Mouse (Mus musculus) heart, embryonic 14.5 days (tissue): ENCODE data around the gene Gm47955. TPM values are rescaled to one million over a fixed set of nuclear protein-coding genes. Genes with fewer than 3 reads are reported as not detected.
"Not testable (repeated sequence)": the region's sequence is repeated elsewhere in the genome, so short reads cannot be mapped to it uniquely, and the experiment has no call there.

Experiments used
- ATAC-seq: fragments of 200-750 bp; cut with Nextera tagmentation; 2 replicates; pipeline ENCODE4 v1.8.0; 2017; ENCODE audit warnings: low read depth, moderate TSS enrichment; ENCODE audit not compliant: insufficient number of reproducible peaks, insufficient read depth, low FRiP score
- H3K27ac ChIP-seq, 2 experiments: fragments of 200-500 bp in 1 of 2; fragments of 300-500 bp in 1 of 2; sonication (generic) in 1 of 2; replicated peaks in 1 of 2; 2 replicates each; pipeline ENCODE4 v1.5.1; 2012 to 2014; ENCODE audit warnings: low read depth in 2 of 2, low read length in 2 of 2, control low read depth in 1 of 2, mild to moderate bottlenecking in 1 of 2, mixed read lengths in 1 of 2; ENCODE audit not compliant: control insufficient read depth in 1 of 2, insufficient read depth in 1 of 2
- H3K27me3 ChIP-seq: fragments of 300-500 bp; sonication (generic); 2 replicates; pipeline ENCODE4 v1.6.1; 2014; ENCODE audit warnings: mild to moderate bottlenecking, low read length, control low read depth; ENCODE audit not compliant: control insufficient read depth, insufficient read depth
- H3K36me3 ChIP-seq: fragments of 300-500 bp; sonication (generic); 2 replicates; pipeline ENCODE4 v1.6.1; 2014; ENCODE audit warnings: mild to moderate bottlenecking, control low read depth, low read length, mixed read lengths; ENCODE audit not compliant: control insufficient read depth, insufficient read depth
- H3K4me1 ChIP-seq, 2 experiments: fragments of 200-500 bp in 1 of 2; fragments of 300-500 bp in 1 of 2; sonication (generic) in 1 of 2; 2 replicates each; pipeline ENCODE4 v1.6.1; 2012 to 2014; ENCODE audit warnings: low read length in 2 of 2, control low read depth in 1 of 2, mixed read lengths in 1 of 2; ENCODE audit not compliant: control insufficient read depth in 2 of 2, insufficient read depth in 2 of 2
- H3K4me2 ChIP-seq: fragments of 300-500 bp; sonication (generic); 2 replicates; pipeline ENCODE4 v1.6.1; 2014; ENCODE audit warnings: mild to moderate bottlenecking, low read length
- H3K4me3 ChIP-seq, 2 experiments: fragments of 200-500 bp in 1 of 2; fragments of 300-500 bp in 1 of 2; sonication (generic) in 1 of 2; 2 replicates each; pipeline ENCODE4 v1.5.1; 2012 to 2014; ENCODE audit warnings: low read length in 2 of 2, mild to moderate bottlenecking in 2 of 2, control low read depth in 1 of 2, low read depth in 1 of 2, moderate library complexity in 1 of 2; ENCODE audit not compliant: control insufficient read depth in 1 of 2, insufficient read depth in 1 of 2
- H3K9ac ChIP-seq: fragments of 300-500 bp; sonication (generic); 2 replicates; pipeline ENCODE4 v1.6.1; 2014; ENCODE audit warnings: mild to moderate bottlenecking, low read length
- H3K9me3 ChIP-seq: fragments of 300-500 bp; sonication (generic); 2 replicates; pipeline ENCODE4 v1.6.1; 2016; ENCODE audit warnings: low read length, control low read depth; ENCODE audit not compliant: control insufficient read depth
- WGBS: fragments of 180-500 bp; shearing (Covaris S2); extraction: QIAGEN DNeasy Blood & Tissue Kit; methylation state at CpG from one replicate; pipeline ENCODE4 v1.1.7; 2014; 5-methylcytosine and 5-hydroxymethylcytosine counted together
- polyA plus RNA-seq: library from polyadenylated mRNA; unstranded; fragments of >200 nt; fragmentation: Nextera tagmentation; extraction: Ambion mirVana; gene quantifications from 2 replicates; pipeline ENCODE4 v1.2.1, GENCODE M21; 2014

Gm47955 gene
- polyA plus RNA-seq, 1 experiment from 2014 or later, result not detected

DNA sequence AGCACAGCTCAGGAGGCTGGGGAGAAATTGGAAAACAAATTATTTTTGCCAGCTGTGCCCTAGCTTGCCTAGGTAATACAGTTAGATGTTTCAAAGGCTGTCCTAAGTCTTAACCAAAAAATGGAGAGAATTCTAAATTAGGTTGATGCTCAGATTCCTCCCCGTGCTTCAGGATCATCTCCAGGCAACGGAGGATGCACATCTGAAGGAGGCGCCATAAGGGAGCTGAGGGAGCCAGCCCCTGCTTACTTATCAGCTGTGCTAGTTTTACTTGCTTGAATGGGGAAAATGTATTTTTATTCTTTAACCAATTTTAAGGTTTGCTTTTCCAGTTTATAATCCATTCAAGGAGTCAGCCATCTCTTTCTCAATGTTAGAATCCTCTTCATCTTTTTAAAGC lies 33.9 kb downstream of the Gm47955 start:
- Histone ChIP-seq H3K27ac (no peak overlapping the region), H3K9me3 (no peaks in the 10 kb centered on the region), H3K36me3 (no peaks in the 10 kb centered on the region), H3K4me2 (no peak overlapping the region), H3K4me1 (peaks cover 0 to 7% of the 10 kb centered on the region in 2 experiments; a peak in 2 of 4 replicates), H3K9ac (no peak overlapping the region), H3K4me3 (no peak overlapping the region), H3K27me3 (no peaks in the 10 kb centered on the region)
- no peak for ATAC-seq
- WGBS, result 86% methylated on average over 3 of the region's 3 CpGs

DNA sequence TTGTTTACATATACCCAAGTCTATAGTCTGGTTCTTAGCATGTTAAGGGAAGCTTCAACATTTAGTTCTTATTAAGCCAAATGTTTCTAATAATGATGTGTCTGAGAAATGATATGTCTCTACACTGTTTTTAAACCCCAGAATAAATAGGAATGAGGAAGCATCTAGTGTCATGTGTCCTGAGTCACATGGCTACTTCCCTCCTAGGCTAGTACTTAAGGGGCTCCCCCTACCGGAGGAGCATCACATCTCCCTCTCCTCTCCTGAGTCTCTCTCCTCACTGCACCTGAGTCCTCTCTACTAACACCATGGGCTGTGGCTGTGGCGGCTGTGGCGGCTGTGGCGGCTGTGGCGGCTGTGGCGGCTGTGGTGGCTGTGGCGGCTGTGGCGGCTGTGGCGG lies 40.2 kb downstream of the Gm47955 start, which contains the start of gene Gm47959:
Gene Gm47959, plus strand, starts transcription at position 243 of the 400 bp plus-strand sequence.
- H3K4me3 ChIP-seq, H3K27me3 ChIP-seq, H3K4me2 ChIP-seq, H3K27ac ChIP-seq, ATAC-seq, H3K9ac ChIP-seq, H3K4me1 ChIP-seq, H3K9me3 ChIP-seq, H3K36me3 ChIP-seq: not testable (repeated sequence)
- 94% methylated on average over 8 of the region's 9 CpGs for WGBS

GRCm38 (mm10) chr1:83006218-83007179 lies 46.4 kb downstream of the Gm47955 start:
- ATAC-seq, result no peak
- H3K36me3 ChIP-seq, result no peaks in the 10 kb centered on the region
- no peaks in the 10 kb centered on the region for H3K9me3 ChIP-seq
- H3K4me2 ChIP-seq, result no peak overlapping the region; the same call in 1 of the 2 replicates
- H3K4me1 ChIP-seq, result peaks cover 10 to 17% of the 10 kb centered on the region in 2 experiments
- peak overlapping the region; percentile 17 to 20; a peak in 1 of 4 replicates for H3K27ac ChIP-seq
- no peak overlapping the region for H3K9ac ChIP-seq
- 44% methylated on average over 8 of the region's 8 CpGs for WGBS
- H3K4me3 ChIP-seq, result no peak overlapping the region
- H3K27me3 ChIP-seq, result no peaks in the 10 kb centered on the region

DNA sequence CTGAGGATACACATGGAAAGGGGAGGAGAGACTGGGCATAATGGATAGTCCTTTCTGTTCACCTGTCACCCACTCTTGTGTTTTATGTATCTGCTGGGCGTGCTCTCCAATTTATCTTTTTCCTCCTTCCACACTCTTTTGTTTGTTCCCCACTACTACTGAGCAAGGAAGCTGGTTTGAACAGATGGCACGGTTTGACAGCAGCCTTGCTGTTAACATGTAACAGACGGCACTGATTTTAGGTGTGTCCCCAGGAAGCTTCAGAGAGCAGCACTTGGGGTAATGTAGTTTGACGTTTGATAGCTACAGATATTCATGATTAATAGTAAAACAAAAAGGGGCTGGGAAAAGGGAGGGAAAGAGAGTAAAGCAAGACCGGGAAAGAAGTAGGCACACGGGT lies 47.4 kb downstream of the Gm47955 start:
- H3K4me3 ChIP-seq, result no peak overlapping the region
- ATAC-seq, result no peak
- no peaks in the 10 kb centered on the region for H3K36me3 ChIP-seq
- H3K27ac ChIP-seq, result no peak overlapping the region
- H3K27me3 ChIP-seq, result no peaks in the 10 kb centered on the region
- H3K4me2 ChIP-seq, result no peak overlapping the region
- 69% methylated on average over 6 of the region's 6 CpGs for WGBS
- no peak overlapping the region for H3K9ac ChIP-seq
- no peaks in the 10 kb centered on the region for H3K9me3 ChIP-seq
- peaks cover 10 to 17% of the 10 kb centered on the region in 2 experiments for H3K4me1 ChIP-seq

Other genes starting within 250 kb of the Gm47955 start
- gene Mff, start 235.4 kb upstream of the Gm47955 start, polyA plus RNA-seq, result 246 and 266 TPM in 2 replicates
- gene Tm4sf20, start 191.8 kb upstream of the Gm47955 start, polyA plus RNA-seq, result not detected in 2 replicates
- gene Gm47791, start 189.0 kb upstream of the Gm47955 start, polyA plus RNA-seq, result not detected in 2 replicates
- 38.6 and 44.6 TPM in 2 replicates for gene Agfg1, start 120.8 kb upstream of the Gm47955 start, polyA plus RNA-seq
- not detected in 2 replicates for gene A030005L19Rik, start 47.0 kb upstream of the Gm47955 start, polyA plus RNA-seq
- gene A030014E15Rik, start 35.4 kb upstream of the Gm47955 start, polyA plus RNA-seq, result not detected in 2 replicates
- not detected in 2 replicates for gene Gm6217, start 28.9 kb upstream of the Gm47955 start, polyA plus RNA-seq
- gene A030003K21Rik, start 16.9 kb upstream of the Gm47955 start, polyA plus RNA-seq, result not detected in 2 replicates
- gene Gm7544, start 4.3 kb upstream of the Gm47955 start, polyA plus RNA-seq, result not detected in 2 replicates
- gene Gm47959, start 40.3 kb downstream of the Gm47955 start, polyA plus RNA-seq, result not detected in 2 replicates
- gene Slc19a3, start 78.2 kb downstream of the Gm47955 start, polyA plus RNA-seq, result 2.4 and 2.7 TPM in 2 replicates
- not detected in 2 replicates for gene Krtap28-10, start 82.2 kb downstream of the Gm47955 start, polyA plus RNA-seq
- not detected in 2 replicates for gene Gm47969, start 84.6 kb downstream of the Gm47955 start, polyA plus RNA-seq
- gene A030005K14Rik, start 99.1 kb downstream of the Gm47955 start, polyA plus RNA-seq, result not detected in 2 replicates
- gene Krtap28-13, start 100.6 kb downstream of the Gm47955 start, polyA plus RNA-seq, result not detected in 2 replicates
- gene Ccl20, start 156.5 kb downstream of the Gm47955 start, polyA plus RNA-seq, result 0.36 TPM in 1 of 2 replicates, not detected in the other
- 0.20 TPM in 1 of 2 replicates, not detected in the other for gene Daw1, start 199.5 kb downstream of the Gm47955 start, polyA plus RNA-seq